Mouse (Mus musculus) spleen, adult 2 months (tissue): ENCODE results near the gene Fam189b. TPM values are rescaled to one million over a fixed set of nuclear protein-coding genes. Genes with fewer than 3 reads are reported as not detected.

Source experiments
- DNase-seq, 2 experiments: peaks; one replicate each; pipeline versions ENCODE4 v3.0.0 to v3.0.0-alpha.2; 2012 to 2021; ENCODE audit warnings: low spot score in 2 of 2, low read depth in 1 of 2
- H3K27ac ChIP-seq: fragments of 200-500 bp; 2 replicates; pipeline ENCODE4 v1.5.1; 2012; ENCODE audit warnings: low read length, inconsistent platforms; ENCODE audit not compliant: insufficient read depth
- H3K27me3 ChIP-seq: fragments of 200-500 bp; 2 replicates; pipeline ENCODE4 v1.6.1; 2012; ENCODE audit warnings: mild to moderate bottlenecking, moderate library complexity, low read length, inconsistent platforms; ENCODE audit not compliant: control insufficient read depth, insufficient read depth
- H3K36me3 ChIP-seq: fragments of 200-500 bp; 2 replicates; pipeline ENCODE4 v1.6.1; 2012; ENCODE audit warnings: mild to moderate bottlenecking, low read length, inconsistent platforms; ENCODE audit not compliant: control insufficient read depth, insufficient read depth
- H3K4me1 ChIP-seq: fragments of 200-500 bp; 2 replicates; pipeline ENCODE4 v1.6.1; 2011; ENCODE audit warnings: inconsistent platforms; ENCODE audit not compliant: control insufficient read depth, insufficient read depth, insufficient read length
- H3K4me3 ChIP-seq: fragments of 200-500 bp; 2 replicates; pipeline ENCODE4 v1.5.1; 2011; ENCODE audit warnings: mild to moderate bottlenecking, inconsistent platforms; ENCODE audit not compliant: insufficient read depth, insufficient read length; ENCODE audit errors: extremely low read depth
- CTCF ChIP-seq: fragments of 200-500 bp; IDR thresholded peaks from 2 replicates; pipeline ENCODE4 v1.5.1; 2011; ENCODE audit warnings: mild to moderate bottlenecking, inconsistent platforms; ENCODE audit not compliant: insufficient read depth, insufficient read length, insufficient replicate concordance; ENCODE audit errors: extremely low read depth
- POLR2A ChIP-seq: fragments of 200-500 bp; IDR thresholded peaks from 2 replicates; pipeline ENCODE4 v1.6.1; 2011; ENCODE audit warnings: low read depth, low read length, inconsistent platforms
- WGBS: fragments of 180-500 bp; shearing (Covaris S2); methylation state at CpG from one replicate; pipeline ENCODE4 v1.1.7; 2018; 5-methylcytosine and 5-hydroxymethylcytosine counted together
- polyA plus RNA-seq: library from polyadenylated mRNA; depleted of rRNA; stranded (reverse); fragments of >200 nt; gene quantifications from 2 replicates; pipeline ENCODE4 v1.2.3, GENCODE M21; 2012; rRNA removed

The Fam189b gene
- polyA plus RNA-seq, 1 experiment = 104 TPM

DNA sequence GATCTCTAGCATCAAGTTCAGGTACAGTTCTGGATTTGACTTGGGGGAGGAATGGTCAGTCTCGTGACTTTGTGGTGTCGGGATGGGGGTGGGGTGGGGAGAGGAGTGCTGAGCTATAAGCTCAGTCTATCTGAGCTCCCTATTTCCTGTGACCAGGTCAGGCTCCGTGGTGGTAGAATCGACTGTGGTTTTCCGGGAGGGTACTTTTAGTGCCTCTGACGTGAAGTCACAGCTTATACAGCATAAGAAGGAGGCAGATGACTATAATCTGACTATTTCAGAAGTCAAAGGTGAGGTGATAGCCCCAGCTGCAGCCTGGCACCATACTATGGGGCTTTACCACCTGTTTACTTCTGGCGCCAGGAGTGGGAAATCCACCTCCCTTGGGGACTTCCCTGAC is 48.4 kb downstream of the Fam189b start:
- Histone ChIP-seq H3K4me1 (peaks cover 35% of the 10 kb centered on the region), H3K27ac (no peak overlapping the region), H3K4me3 (no peak overlapping the region), H3K36me3 (no peaks in the 10 kb centered on the region), H3K27me3 (peaks cover 8% of the 10 kb centered on the region; the same call in 1 of the 2 replicates)
- TF ChIP-seq POLR2A (no peak), CTCF (no peak)
- DNase-seq = no peak
- WGBS = 25% methylated on average over 7 of the region's 7 CpGs

DNA sequence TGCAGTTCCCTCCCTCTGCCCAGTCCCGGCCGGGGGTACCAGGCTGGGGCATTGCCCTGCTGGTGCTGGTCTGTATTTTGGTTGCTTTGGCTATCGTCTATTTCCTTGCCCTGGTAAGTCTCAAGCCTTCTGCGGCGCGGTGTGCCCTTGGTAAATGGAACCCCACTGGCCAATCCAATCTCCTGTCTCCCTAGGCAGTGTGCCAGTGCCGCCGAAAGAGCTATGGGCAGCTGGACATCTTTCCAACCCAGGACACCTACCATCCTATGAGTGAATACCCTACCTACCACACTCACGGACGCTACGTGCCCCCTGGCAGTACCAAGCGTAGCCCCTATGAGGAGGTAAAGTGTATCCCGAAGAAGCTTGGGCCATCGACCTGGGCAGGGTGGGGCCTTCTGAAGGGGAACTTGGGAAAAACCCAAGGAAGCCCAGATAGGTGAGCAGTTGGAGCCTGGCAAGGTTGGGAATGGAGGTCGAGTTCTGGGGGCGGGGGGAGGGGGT is 48.9 kb downstream of the Fam189b start:
- H3K27ac ChIP-seq = no peak overlapping the region
- H3K27me3 ChIP-seq = peaks cover 5% of the 10 kb centered on the region; the same call in 1 of the 2 replicates
- no peak overlapping the region for H3K4me3 ChIP-seq
- TF ChIP-seq POLR2A (no peak), CTCF (no peak)
- DNase-seq = no peak
- peaks cover 35% of the 10 kb centered on the region for H3K4me1 ChIP-seq
- WGBS = 69% methylated on average over 16 of the region's 16 CpGs
- no peaks in the 10 kb centered on the region for H3K36me3 ChIP-seq

DNA sequence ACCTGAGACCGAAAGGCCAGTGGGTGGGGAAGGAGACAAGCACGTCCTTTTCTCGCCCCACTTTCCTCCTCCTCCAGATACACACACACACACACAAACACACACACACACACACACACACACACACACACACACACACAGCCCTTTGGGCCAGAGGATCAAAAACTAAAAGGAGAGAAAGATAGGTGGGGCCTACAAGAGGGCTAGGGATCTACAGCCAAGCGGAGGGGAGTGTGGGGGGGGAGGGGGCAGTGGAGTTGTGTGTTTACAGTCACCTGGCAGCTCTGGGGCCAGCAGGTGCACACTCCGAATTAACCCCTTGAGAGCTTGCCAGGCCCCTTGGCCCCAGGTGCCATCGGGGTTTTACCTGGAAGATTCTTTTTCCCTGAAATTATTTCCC is 49.7 kb downstream of the Fam189b start:
- no peak for TF ChIP-seq POLR2A
- no peak for TF ChIP-seq CTCF
- Histone ChIP-seq H3K4me1 (peaks cover 28% of the 10 kb centered on the region), H3K4me3 (no peak overlapping the region), H3K27ac (no peak overlapping the region), H3K27me3 (no peaks in the 10 kb centered on the region), H3K36me3 (no peaks in the 10 kb centered on the region)
- 95% methylated on average over 6 of the region's 6 CpGs for WGBS
- no peak for DNase-seq

DNA sequence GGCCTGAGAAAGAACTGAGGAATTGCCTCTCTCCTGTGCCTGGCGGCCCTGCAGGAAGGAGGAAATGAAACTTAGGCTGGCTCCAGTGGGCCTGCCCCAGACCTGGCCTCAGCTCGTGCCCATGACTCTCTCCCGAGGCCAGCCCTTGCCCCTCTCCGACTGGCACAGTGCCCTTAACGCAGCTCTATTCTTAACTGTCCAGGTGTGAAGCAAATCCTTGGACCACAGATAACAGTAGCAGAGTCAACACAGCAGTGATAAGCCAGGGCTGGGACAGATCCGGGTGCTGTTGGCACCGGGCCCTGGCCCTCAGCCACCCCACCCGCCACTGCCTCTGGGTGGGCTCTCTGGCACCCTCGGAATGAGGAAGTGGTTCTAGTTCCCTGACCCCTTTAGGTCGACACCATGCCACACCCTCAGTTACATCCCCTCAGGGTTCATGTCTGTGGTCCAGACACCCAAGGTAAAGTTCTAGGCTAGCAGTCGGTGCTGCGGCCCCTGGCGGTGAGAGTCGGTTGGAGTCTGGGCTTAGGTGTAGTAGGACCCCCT is 50.7 kb downstream of the Fam189b start:
- peak in 1 of 2 experiments; percentile 50 for DNase-seq
- Histone ChIP-seq H3K4me3 (no peak overlapping the region), H3K36me3 (no peaks in the 10 kb centered on the region), H3K27ac (peak overlapping the region; percentile 59), H3K4me1 (peaks cover 28% of the 10 kb centered on the region), H3K27me3 (no peaks in the 10 kb centered on the region)
- 13% methylated on average over 14 of the region's 14 CpGs for WGBS
- no peak for TF ChIP-seq POLR2A
- TF ChIP-seq CTCF = no peak

DNA sequence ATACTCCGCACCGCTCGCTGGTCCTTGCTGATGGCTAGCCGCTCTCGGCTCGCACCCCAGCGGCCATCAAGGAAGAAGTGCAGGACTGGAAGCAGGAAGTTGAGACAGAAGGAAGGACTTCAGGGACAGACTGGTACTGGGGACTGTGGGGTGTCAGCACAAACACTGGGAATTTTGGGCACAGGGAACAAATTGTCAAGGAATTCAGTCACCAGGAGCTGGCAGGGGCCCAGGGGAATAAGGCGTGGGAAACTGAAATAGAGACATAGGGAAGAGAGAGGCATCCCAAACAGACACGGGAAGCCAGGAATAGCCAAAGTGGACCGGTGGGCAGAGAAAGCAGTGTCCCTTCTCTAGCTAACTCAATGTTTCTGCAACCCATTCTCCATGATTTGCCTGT is 53.6 kb downstream of the Fam189b start:
- WGBS = 95% methylated on average over 10 of the region's 10 CpGs
- Histone ChIP-seq H3K27ac (no peak overlapping the region), H3K4me1 (peaks cover 25% of the 10 kb centered on the region), H3K36me3 (no peaks in the 10 kb centered on the region), H3K27me3 (no peaks in the 10 kb centered on the region), H3K4me3 (no peak overlapping the region)
- no peak for TF ChIP-seq CTCF
- no peak for TF ChIP-seq POLR2A
- no peak for DNase-seq

DNA sequence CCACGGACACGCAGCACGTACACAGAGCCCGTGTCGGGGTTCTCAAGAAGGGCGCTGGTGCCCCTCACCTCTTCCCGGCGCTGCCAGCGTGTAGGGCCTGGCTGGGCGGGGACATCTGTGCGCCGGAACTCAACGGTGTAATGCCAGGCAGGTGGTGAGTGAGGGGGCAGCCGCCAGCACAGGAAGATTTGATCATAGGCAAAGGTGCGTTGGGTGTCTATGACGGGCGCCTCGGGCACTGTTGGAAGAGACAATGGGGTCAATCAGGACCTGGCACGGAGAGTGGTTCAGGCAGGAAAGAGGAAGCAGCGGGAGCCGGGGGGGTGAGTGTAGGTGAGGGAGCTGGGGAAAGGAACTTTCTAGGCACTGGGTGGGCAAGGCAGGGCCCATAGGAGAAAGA is 54.7 kb downstream of the Fam189b start:
- no peak overlapping the region for H3K27ac ChIP-seq
- DNase-seq = no peak
- no peaks in the 10 kb centered on the region for H3K36me3 ChIP-seq
- no peaks in the 10 kb centered on the region for H3K27me3 ChIP-seq
- TF ChIP-seq CTCF (no peak), POLR2A (no peak)
- WGBS = 89% methylated on average over 21 of the region's 21 CpGs
- no peak overlapping the region for H3K4me3 ChIP-seq
- peaks cover 21% of the 10 kb centered on the region for H3K4me1 ChIP-seq

DNA sequence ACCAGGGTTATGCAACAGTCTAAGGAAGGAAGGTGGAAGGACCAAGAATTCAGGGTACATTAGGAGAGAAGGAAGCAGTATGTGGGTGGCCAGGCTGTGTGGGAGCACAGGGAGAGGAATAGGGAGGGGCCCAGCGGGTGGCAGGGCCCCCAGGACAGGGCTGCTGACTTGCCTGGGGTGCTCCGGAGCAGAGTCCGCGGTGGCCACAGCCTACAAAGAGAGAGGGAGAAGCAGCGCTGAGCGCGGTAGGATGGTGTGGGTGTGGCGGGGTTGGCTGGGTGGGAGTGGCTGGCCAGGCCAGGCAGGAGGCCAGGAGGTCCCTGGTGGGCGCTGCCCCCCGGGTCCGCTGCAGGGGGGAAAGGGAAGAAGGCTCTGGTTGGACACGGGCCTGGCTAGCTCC is 55.6 kb downstream of the Fam189b start:
- H3K4me1 ChIP-seq = peaks cover 17% of the 10 kb centered on the region
- no peak for TF ChIP-seq CTCF
- TF ChIP-seq POLR2A = no peak
- H3K27me3 ChIP-seq = no peaks in the 10 kb centered on the region
- no peak overlapping the region for H3K4me3 ChIP-seq
- WGBS = 75% methylated on average over 5 of the region's 12 CpGs
- H3K36me3 ChIP-seq = no peaks in the 10 kb centered on the region
- no peak for DNase-seq
- H3K27ac ChIP-seq = no peak overlapping the region

Other genes with a start within 250 kb of the Fam189b start
- gene Ash1l, start 232.5 kb upstream of the Fam189b start, polyA plus RNA-seq = 5.7 and 6.0 TPM in 2 replicates
- 23.7 and 26.4 TPM in 2 replicates for gene Dap3, start 232.0 kb upstream of the Fam189b start, polyA plus RNA-seq
- 42.5 and 54.1 TPM in 2 replicates for gene Rusc1, start 89.8 kb upstream of the Fam189b start, polyA plus RNA-seq
- gene Gm43738, start 82.0 kb upstream of the Fam189b start, polyA plus RNA-seq = not detected in 2 replicates
- 25.6 and 30.6 TPM in 2 replicates for gene Fdps, start 81.2 kb upstream of the Fam189b start, polyA plus RNA-seq
- 10.0 and 10.2 TPM in 2 replicates for gene Pklr, start 47.0 kb upstream of the Fam189b start, polyA plus RNA-seq
- gene Hcn3, start 22.9 kb upstream of the Fam189b start, polyA plus RNA-seq = 2.7 and 3.3 TPM in 2 replicates
- gene Clk2, start 18.3 kb upstream of the Fam189b start, polyA plus RNA-seq = 66.6 and 72.2 TPM in 2 replicates
- gene Scamp3, start 5.7 kb upstream of the Fam189b start, polyA plus RNA-seq = 120 and 134 TPM in 2 replicates
- gene Gba, start 19.8 kb downstream of the Fam189b start, polyA plus RNA-seq = 59.6 and 66.6 TPM in 2 replicates
- gene Thbs3, start 32.0 kb downstream of the Fam189b start, polyA plus RNA-seq = 2.9 and 3.4 TPM in 2 replicates
- 99.4 and 124 TPM in 2 replicates for gene Mtx1, start 43.9 kb downstream of the Fam189b start, polyA plus RNA-seq
- 17.4 and 26.1 TPM in 2 replicates for gene Muc1, start 45.9 kb downstream of the Fam189b start, polyA plus RNA-seq
- gene Krtcap2, start 62.8 kb downstream of the Fam189b start, polyA plus RNA-seq = 93.5 and 129 TPM in 2 replicates
- 3.6 and 5.4 TPM in 2 replicates for gene Trim46, start 63.2 kb downstream of the Fam189b start, polyA plus RNA-seq
- gene Dpm3, start 76.2 kb downstream of the Fam189b start, polyA plus RNA-seq = 231 and 419 TPM in 2 replicates
- gene Slc50a1, start 87.4 kb downstream of the Fam189b start, polyA plus RNA-seq = 207 and 266 TPM in 2 replicates
- gene Efna1, start 98.0 kb downstream of the Fam189b start, polyA plus RNA-seq = 5.3 and 5.9 TPM in 2 replicates
- not detected in 2 replicates for gene Efna3, start 139.8 kb downstream of the Fam189b start, polyA plus RNA-seq
- gene Efna4, start 154.9 kb downstream of the Fam189b start, polyA plus RNA-seq = 0.62 and 1.5 TPM in 2 replicates
- gene Adam15, start 166.9 kb downstream of the Fam189b start, polyA plus RNA-seq = 49.6 and 62.0 TPM in 2 replicates
- 0.15 and 0.43 TPM in 2 replicates for gene Dcst2, start 178.8 kb downstream of the Fam189b start, polyA plus RNA-seq
- 0.29 and 0.42 TPM in 2 replicates for gene Dcst1, start 182.1 kb downstream of the Fam189b start, polyA plus RNA-seq
- 54.5 and 58.4 TPM in 2 replicates for gene Zbtb7b, start 211.6 kb downstream of the Fam189b start, polyA plus RNA-seq
- gene Lenep, start 219.7 kb downstream of the Fam189b start, polyA plus RNA-seq = 1.5 and 1.9 TPM in 2 replicates
- 39.1 and 43.9 TPM in 2 replicates for gene Flad1, start 228.7 kb downstream of the Fam189b start, polyA plus RNA-seq
- 20.6 and 21.3 TPM in 2 replicates for gene Cks1b, start 235.2 kb downstream of the Fam189b start, polyA plus RNA-seq
- 49.0 and 54.8 TPM in 2 replicates for gene Shc1, start 235.3 kb downstream of the Fam189b start, polyA plus RNA-seq
- 58.2 and 111 TPM in 2 replicates for gene Pygo2, start 247.1 kb downstream of the Fam189b start, polyA plus RNA-seq